Mouse (Mus musculus) ES-Bruce4 (cell line): ENCODE measurements around the gene Ttc23l.

Experiments
- CTCF ChIP-seq: IDR thresholded peaks from one replicate; pipeline ENCODE4 v1.8.1; 2011; ENCODE audit warnings: low read depth, low read length
- EP300 ChIP-seq: IDR thresholded peaks from 2 replicates; pipeline ENCODE4 v1.6.1; 2011; ENCODE audit warnings: low read depth, low read length; ENCODE audit not compliant: insufficient read depth

GRCm38 (mm10) chr15:10560005-10560404, 1.5 kb upstream of the Ttc23l start:
- no peak for TF ChIP-seq CTCF
- TF ChIP-seq EP300 = no peak
